Mouse (Mus musculus) cerebellum, postnatal 14 days (tissue): ENCODE results near the gene Il17re.

Experiments used
- DNase-seq, 2 experiments: peaks; one replicate each; pipeline ENCODE4 v3.0.0; 2021; ENCODE audit warnings: mixed read lengths in 2 of 2

Gene Il17re

DNA sequence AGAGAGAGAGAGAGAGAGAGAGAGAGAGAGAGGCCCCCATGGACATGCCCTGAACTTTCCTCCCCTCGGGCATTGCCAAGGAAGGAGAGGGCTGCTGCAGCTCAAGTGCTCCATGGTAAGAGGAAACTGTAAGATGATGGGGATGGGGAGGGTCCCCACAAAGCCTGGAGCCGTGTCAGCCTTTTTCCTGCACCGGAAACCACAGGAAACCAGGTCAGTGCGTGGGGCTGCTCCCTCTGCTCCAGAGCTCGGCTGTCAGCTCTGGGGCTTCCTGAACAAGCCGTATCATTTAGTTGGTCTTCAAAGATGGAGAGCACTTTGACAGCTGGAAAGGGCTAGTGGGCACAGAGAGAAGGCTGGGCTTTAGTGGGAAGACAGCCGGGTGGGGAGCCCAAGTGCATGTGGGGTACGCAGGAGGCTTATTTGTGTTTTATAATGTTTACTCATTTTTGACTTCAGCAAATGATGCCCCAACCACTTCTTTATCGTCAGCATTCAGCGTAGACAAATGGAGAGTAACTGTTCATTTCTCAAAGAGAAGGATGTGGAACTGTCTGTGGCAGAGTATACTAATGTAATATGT lies at the start of gene Il17re:
TSS of gene Il17re (plus strand) at position 533 of the 583 bp plus-strand sequence.
- no peak for DNase-seq

DNA sequence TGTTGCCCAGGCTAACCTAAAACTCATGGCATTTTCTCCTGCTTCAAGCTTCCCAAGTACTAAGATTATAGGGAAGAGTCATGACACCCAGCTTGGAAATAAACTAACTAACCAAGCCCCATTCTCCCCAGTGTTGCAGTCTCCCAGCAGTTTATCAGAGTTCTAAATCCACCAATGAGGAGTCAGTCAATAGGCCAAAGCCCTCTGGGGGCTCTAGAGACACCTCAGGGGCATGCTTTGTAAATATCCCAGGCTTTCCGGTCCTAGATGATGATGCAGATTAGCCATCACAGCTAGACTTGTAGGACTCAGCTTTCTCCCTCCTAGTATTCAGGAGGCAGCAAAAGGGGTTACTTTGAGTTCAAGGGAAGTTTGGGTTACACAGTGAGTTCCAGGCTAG lies 48.3 kb upstream of the Il17re start:
- DNase-seq, result no peak

DNA sequence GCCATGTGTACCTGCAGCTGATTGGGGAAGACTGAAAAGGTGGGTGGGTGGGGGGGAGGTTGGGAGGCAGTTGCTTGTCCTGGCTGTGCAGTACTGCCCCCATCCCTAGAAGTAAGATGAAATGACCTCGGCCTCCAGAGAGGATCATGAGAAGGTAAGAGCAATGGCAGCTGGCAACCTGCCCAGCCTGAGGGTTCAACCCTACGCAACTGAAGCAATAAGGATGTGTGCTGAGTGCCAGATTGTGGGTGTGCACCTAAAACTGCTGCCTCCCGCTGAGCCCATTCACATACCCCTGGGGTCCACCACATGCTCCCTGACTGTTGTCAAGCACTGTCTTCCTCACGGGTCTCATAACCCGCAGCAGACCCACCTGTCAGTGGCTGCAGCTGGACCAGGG lies 41.9 kb upstream of the Il17re start:
- peak in 1 of 2 experiments; percentile 42 for DNase-seq

DNA sequence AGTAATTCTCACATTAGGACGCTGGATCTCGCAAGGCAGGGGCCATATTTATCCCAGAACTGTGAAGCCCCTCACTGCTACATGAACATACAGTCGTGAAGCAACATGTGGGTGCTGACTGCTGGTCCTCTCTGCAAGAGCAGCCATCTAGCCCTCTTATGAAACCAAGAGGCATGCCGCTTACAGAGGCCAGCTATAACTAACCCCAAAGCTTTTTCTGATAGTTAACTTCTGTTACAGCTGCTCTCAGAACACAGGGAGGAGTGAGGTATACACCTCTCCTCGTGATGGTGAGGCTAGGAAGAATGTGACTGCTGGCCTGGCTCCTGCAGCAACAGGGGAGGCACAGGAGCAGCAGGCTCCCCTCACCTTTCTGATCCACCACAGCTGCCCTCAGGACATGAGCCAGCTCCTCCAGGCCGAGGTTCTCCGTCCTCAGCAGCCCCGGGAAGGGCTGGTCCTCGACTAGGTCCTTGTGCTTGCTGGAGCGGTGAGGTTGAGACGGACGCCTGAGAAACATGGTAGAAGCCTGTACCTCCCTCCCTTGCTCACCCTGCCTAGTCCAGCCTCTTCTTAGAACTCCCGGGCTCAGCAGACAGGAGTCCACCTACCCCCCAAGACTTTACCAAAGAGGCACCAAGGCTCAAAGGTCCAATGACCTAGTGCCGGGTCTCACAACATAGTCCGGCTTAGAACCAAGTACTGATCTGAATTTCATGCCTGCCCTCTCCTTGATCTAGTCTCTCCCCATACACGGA lies 39.7 kb upstream of the Il17re start:
- DNase-seq, result peak in 1 of 2 experiments; percentile 50

DNA sequence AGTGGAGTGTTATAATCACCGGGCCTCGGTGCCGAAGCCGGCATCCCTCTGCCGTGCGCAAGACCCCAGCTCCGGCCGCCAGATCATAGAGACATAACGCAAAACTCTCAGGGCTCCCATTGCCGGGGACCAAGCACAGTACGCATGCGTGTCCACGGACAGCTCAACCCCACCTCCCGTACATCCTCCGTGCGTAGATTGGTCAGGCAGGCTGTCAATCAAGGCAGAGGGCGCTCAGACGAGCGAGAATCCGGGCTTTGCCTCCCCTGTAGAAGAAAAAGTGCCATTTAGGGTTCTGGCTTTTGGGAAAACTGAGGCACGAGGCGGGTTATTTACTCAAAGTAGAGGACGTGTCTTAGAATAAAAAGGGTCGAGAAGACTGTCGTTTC lies 39.1 kb upstream of the Il17re start, which contains the start of gene Rpusd3:
TSS of gene Rpusd3 (minus strand) at position 142 of the 389 bp plus-strand sequence.
- peak; percentile 99 to 100 for DNase-seq

DNA sequence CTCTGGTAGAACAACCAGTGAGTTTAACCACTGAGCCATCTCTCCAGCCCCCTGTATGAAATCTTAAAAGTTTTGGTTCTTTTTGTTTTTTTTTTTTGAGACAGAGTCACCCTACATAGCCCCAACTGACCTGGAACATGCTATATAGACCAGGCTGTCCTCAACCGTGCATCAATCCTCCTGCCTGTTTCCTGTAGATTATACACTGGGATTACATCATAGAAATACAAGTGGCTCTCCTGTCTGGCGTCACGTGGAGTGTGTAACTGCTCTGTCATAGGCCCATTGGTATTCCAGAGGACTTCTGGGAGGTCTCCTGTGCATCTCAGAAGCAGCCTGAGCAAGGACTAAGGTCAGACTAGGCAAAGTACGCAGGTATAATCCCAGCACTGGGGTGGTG lies 35.3 kb upstream of the Il17re start:
- DNase-seq, result no peak

DNA sequence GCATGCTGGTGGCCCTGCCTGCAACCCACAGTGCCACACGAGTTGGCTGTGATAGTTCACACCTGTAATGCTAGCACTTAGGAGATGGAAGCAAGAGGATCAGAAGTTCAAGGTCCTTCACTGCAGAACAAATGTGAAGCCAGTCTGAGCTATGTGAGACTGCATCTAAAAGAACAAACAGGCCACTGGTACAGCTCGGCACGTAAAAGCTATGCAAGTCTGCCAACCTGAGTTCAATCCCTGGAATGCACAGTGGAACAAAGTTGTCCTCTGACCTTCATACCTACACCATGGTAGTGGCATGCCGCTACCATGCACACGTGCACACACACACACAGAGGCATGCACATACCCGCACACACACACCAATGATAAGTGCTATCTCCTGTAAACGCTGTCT lies 34.1 kb upstream of the Il17re start:
- DNase-seq, result peak in 1 of 2 experiments; percentile 42

DNA sequence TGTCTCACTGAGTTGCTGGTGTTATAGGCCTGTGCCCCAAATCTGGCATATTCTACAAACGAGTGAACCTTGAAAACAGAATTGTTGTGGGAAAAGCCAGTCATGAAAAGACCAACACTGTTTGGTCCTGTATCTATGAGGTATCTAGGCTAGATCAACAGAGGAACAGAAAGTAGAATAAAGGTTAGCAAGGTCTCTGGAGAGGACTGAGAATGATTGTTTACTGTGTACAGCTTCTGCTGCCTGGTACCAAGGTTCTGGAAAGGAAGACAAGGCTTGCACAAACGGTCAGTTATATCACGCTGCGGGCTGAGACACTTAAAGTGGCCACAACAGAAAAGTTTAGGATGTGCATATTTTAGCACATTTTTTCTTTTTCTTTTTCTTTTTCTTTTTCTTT lies 31.6 kb upstream of the Il17re start:
- DNase-seq, result no peak

DNA sequence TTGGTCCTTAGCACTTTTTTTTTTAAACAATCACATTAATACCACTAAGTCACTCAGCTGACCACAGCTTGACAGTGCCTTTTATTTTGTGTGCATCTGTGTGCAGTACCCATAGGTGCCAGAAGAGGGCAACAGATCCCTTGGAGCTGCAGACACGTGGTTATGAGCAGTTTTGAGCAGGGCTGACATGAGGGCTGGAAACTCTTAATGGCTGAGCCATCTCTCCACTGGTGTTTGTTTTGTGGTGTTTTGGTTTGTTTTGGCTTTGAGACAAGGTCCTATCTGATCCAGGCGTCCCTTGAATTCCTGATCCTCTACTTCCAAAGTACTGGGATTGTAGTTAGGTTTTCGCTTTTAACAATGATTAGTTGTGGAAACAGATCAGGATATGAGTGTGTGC lies 30.9 kb upstream of the Il17re start:
- DNase-seq, result peak; percentile 59 to 83

DNA sequence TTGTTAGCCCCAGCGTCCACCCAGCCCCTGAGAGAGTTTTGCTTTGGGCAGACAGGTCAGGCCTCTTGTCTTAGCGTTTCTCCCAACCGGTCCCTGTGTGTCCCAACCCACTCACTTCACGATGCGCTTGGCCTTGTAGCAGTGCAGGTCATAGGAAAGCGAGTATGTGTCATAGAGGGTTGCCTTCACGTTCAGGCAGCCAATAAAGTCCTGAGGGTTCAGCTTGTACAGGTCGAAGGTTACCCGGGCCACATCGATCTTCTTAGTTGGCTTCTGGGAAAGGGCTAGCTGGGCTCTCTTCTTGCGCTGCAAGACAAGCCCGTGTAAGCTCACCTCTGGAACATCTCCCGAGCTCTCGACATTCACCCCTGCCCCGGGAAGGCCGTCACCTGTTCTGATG lies 30.3 kb upstream of the Il17re start:
- DNase-seq, result no peak

DNA sequence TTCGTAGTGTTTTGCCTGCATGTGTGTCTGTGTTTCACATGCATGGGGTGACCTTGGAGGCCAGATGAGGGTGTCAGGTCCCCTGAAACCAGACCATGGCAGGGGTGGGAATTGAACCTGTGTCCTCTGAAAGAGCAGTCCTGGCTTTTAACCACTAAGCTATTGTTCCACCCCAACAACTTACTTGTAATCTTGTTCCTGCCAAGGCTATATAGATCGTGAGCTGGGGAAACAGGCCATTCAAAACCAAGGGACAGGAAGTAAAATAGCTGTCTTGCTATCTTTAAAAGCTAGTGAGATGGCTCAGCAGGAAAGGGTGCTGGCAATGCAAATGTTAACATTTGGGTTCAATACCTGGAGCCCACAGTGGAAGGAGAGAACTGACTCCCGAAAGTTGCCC lies 28.3 kb upstream of the Il17re start:
- no peak for DNase-seq

DNA sequence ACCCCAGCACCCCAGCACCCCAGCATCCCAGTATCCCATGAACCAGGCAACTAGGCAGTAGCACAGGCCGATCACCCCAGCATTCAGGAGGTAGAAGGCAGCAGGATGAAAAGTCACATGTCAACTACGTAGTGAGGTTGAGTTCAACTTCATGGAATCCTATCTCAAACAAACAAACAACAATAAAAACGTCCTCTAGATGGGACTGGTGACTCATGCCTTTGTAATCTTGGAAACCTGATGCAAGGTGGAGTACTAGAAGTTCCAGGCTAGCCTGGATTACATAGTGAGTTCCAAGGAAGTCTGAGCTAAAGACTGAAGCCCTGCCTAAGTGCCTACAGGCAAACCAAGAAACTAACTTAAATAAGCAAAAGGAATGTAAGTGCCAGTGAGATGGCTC lies 27.4 kb upstream of the Il17re start:
- DNase-seq, result no peak

DNA sequence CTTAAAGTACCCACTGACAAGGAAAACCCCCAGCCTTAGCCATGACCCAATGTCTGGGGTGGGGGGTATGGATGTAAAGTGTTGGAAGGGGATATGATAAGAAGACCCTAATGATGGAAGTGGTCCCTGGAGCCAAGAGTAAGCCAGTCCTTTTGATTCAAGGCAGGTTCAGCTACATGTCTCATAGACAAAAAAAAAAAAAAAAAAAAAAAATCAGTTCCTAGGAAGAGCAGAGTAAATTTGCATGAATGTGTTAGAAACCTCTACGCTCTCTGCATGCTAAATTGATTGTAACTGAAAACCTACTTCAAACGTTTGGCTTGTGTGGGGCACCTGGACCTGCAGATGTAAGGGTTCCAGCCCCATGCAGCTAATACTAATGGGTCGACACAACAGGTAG lies 26.5 kb upstream of the Il17re start:
- DNase-seq, result no peak

DNA sequence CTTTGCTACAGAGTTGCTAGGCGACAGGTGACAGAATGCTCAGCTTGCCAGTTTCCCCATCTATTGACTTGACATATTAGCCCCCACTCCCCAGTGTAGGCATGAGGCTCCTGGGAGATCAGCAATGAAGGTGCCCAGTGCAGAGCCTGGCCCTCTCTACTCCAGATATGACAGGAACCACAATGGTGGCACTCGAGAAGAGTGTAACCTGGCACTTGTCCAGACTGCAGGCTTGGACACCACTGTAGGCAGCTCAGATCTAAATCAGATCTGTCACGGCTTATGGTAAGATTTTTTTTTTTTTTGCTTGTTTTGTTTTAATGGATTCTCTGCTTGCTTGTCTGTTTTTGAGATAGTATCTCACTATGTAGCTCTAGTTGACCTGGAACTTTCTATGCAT lies 24.6 kb upstream of the Il17re start:
- no peak for DNase-seq

DNA sequence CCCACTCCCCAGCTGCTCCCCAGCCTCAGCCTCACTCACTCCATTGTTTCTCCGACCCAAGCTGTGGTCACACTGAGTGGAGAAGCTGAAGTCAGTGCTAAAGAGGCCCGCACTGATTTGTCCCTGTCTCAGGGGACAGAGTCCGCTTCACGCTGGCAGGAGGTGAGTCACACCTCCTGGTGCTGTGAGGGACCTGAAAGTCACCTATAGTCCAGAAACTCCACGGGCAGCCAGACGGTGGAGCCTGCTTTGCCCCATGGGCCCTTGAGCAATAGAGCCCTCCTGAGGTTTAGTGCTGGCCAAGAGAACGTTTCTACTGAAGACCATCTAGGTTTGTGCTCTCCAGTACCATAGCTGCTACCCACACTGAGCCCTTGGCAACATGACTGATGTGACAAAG lies 23.6 kb upstream of the Il17re start:
- DNase-seq, result no peak

DNA sequence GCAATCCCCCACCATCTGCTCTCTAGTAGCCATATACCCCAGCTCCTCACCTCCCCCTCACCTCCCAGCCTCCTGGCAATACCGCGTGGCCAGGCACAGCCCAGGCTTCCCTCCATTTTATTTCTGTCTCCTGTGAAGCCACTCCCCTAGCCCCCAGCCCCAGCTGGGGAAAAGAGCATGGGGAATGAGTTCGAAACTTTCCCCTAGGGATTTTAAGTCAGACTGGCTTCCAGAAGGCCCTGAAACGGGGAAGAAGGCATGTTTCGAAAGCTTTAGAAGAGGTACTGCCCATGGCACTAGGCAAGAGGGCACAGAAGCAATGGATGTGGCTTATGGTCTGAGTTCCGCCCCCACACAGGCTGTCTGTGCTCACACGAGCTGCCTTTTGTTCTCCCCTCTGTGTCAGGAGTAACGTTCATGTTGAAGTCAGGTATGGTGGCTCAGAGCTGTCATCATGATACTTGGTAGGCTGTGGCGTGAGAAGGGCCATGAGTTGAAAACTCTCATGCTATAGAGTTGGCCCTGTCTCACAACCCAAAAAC lies 22.5 kb upstream of the Il17re start, which contains the start of gene Cidec:
TSS of gene Cidec (minus strand) at position 97 of the 542 bp plus-strand sequence.
- DNase-seq, result no peak

DNA sequence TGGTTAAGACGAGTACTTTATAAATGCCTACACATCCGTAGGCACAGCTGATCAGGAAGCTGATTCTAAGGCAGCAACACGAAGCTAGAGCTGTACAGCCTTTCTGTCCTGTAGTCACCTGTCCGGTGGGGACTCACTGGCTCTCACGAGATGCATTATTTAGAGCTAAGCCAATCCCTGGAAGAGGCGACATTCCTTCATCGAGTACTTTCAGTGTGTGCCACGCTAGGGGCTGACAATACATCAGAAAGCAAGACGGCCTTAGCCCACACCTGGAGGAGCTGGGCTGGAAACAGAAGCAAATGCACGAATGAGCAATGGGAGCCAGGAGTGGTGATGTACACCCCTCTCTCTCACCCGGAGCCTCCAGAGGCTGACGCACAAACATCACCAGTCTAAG lies 21.1 kb upstream of the Il17re start:
- no peak for DNase-seq

DNA sequence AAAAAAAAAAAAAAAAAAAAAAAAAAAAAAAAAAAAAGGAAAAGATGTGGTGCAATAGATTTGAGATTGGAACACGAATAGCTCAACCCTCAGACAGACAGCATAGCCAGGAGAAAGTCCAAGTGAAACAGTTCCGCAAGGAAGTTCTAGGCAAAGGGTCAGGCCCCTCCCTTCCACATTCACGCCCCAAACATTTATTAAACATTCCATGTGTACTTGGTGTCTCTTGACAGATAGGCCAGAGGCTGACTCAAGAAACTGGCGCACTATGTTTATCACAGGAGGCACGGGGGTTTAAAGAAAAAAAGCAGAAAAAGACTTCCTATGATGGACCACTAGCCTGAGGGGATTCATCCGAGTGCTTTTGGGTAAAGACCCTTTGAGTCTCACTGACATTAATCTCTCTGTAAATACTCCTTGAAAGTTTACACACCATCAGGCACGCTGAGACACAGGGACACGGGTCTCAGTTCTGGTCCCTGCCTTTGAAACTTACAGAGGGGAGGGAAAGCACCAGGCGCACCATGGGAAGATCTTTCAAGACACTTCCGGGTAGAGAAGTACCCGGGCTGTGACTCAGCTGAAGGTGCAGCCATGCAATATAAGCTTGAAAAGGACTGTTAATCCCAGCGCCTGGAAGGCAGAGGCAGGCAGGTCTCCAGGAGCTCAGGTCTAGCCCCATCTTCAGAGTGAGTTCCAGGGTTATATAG lies 19.4 kb upstream of the Il17re start:
- DNase-seq, result no peak

DNA sequence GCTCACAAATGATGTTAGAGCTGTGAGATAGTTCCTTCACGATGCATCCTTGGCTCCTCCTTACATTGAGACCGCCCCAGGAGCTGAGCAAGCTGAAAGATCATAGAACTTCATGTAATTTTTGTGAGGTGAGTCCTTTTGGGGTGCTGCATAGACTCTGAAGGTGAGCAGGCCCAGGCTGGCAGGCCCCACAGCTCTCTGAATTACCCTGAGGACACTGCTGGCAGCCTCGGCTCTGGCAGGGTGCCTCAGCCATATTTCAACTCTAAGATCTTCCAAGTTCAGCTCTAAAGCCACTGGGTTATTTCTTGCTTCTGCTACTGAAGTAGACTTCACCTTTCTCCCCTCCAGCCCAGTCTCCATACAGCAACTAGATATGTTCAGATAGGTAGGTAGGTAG lies 17.6 kb upstream of the Il17re start:
- DNase-seq, result no peak

DNA sequence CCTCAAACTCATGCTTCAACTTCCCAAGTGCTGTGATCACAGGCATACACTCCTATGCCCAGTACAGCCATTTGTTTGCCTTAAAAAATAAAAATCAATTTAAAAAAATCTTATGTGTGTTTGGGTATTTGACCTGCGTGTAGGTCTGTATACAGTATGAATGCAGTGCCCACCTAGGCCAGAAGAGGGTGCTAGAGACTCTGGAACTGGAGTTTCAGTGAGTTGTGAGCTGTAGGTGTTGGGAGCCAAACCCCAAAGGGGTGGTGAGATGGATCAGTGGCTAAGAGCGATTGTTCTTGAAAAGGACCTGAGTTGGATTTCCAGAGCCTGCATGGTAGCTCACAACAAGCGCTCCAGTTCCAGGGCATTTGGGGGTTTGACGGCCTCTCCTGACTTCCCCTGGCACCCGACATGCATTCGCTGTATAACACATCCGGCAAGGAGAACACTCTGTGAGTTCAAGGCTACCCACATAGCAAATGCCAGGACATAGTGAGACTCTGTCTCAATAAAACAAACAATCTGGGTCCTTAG lies 17.1 kb upstream of the Il17re start:
- DNase-seq, result peak; percentile 87 to 93

DNA sequence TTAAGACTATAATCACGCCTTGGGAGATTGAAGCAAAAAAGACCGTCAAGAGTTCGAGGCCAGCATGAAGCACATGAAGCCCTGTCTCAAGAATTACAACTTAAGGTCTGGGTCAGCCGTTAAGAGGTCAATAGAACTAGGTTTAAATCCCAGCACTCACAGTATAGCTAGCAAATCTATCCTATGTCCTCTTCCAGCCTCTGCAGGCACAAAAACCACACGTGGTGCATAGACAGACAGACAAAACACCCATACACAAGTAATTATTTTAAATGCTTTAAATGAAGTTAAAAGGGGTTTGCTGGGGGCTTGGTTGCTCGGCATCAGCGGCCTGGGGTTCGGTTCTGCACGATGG lies 16.2 kb upstream of the Il17re start:
- DNase-seq, result no peak

DNA sequence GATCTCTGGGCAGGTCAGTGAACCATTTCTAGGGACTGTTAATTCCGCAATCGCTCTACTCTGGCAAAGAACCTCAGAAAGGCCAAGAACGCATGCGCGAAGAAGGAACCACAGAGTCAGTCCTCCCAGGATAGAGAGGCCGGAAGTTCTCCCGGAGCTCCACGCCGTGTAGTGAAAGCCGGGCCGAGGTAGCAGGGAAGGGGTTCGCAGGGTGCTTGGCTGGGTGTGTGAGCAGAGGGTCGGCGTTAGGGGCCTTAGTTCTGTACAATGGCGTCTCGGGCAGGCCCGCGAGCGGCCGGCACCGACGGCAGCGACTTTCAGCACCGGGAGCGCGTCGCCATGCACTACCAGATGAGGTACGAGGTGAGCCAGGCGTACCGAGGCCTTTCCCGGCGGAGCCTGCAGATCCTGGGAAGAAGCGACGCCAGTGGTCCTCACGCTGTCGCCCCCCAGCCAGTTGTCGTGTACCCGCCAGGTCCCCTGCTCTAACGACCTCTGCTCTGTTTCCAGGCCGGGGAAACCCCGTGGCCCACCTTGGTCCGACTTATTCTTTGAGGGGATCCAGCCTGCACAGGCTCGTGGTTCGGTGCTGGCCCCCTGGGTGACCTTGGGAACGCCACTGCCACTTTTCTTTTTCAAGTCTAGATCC lies 15.7 kb upstream of the Il17re start, which contains the start of gene Jagn1:
TSS of gene Jagn1 (plus strand) at position 128 of the 649 bp plus-strand sequence.
- DNase-seq, result peak; percentile 92

DNA sequence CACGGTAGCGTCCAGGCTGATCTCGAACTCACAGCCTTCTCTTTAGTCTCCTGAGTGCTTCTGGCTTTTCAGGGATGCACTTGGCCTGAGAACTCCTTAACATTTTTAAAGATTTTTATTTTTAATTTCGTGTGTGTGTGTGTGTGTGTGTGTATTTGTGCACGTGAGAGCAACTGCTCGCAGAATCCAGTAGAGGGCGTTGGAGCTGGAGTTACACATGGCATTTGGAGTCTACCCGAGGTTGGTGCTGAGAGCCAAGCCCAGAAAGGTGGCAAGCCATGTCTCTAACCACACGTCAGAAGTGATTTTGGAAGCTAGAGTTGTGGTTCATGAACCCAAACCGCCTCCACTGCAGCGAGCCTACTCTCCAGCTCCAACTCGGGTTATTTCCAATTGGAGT lies 15.2 kb upstream of the Il17re start:
- DNase-seq, result peak in 1 of 2 experiments; percentile 42
